Mouse (Mus musculus): ENCODE measurements around the gene 4931428L18Rik. TPM values are rescaled to one million over a fixed set of nuclear protein-coding genes. Genes with fewer than 3 reads are reported as not detected.

Gene 4931428L18Rik
- polyA plus RNA-seq (2012; rRNA removed) = 0.09 and 0.10 TPM in 2 replicates

DNA sequence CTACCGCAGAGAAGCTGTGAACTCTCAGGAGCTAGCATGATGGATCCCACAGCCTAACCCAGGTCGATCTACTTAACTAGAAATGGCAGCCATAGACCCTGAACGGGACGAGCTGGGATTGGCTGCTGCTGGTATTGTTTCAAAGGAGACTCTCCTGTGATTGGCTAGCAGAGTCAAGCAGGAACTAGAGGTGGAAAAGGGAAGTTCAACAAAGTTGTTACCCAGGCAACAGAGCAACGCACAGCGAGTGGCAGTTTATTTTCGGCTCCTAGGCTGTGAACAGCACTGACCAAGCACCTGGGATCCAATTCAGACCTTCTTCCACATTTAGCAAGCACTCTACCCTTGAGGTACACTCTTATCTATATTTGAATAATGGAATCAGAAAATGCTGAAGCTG, at the start of gene 4931428L18Rik, which contains the start of gene Pih1d3:
Gene 4931428L18Rik, minus strand, starts transcription at position 121 of the 400 bp plus-strand sequence.
Gene Pih1d3, plus strand, starts transcription at position 275 of the 400 bp plus-strand sequence.

DNA sequence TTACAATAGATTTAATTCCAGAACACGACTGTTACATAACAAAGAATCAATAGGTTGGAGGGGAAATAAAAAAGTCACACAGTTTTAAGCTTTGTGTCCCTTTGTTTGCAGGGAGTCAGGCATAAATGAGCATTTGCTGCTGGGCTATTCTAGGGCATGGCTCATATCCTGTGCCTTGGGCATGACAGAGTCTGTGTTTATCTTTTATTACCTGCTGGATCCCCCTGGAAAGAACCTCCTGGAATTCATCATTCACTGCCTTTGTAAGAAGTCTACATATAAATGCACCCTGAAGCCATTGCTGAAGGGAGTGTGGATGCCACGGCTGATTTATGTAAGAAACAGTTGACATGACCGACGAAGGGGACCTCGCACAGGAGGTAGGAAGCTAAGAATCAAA, 46.4 kb downstream of the 4931428L18Rik start, which contains the start of gene Lgsn:
Gene Lgsn, plus strand, starts transcription at position 301 of the 400 bp plus-strand sequence.

DNA sequence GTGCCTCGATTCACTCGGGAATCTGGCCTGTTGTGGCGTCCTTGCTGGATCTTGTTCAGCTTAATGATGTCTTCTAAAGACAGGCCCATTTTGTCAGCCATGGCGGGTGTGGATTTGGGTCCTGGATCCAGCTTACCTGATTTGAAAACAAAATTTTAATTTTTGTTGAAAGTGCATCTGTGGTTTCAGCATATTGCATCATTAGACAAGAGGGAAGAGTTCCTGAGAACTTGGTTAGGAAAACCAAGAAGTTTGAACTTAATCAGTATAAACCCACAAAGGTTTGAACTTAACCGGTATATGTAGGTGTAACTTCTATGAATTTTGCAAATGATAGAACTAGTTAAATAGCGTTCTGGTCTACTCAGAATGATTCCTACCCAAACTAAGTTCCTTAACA, 244.6 kb downstream of the 4931428L18Rik start, which contains the start of gene AC153137.1:
Gene AC153137.1, minus strand, starts transcription at position 101 of the 400 bp plus-strand sequence.

Other genes starting within 250 kb of the 4931428L18Rik start
- gene AC153137.1, start 244.7 kb downstream of the 4931428L18Rik start, polyA plus RNA-seq (2012; rRNA removed) = not detected in 2 replicates
- 0.02 TPM in 2 replicates for gene Lgsn, start 46.3 kb downstream of the 4931428L18Rik start, polyA plus RNA-seq (2012; rRNA removed)
- gene Pih1d3, start 154 bp upstream of the 4931428L18Rik start, polyA plus RNA-seq (2012; rRNA removed) = not detected in 2 replicates